Mouse (Mus musculus): Measurements from ENCODE around the gene Trappc4. TPM values are rescaled to one million over a fixed set of nuclear protein-coding genes. Genes with fewer than 3 reads are reported as not detected.
"Not testable (repeated sequence)": the region's sequence is repeated elsewhere in the genome, so short reads cannot be mapped to it uniquely, and the experiment has no call there.

The Trappc4 gene
- polyA plus RNA-seq, 1 experiment from 2014 or later: 243 TPM

DNA sequence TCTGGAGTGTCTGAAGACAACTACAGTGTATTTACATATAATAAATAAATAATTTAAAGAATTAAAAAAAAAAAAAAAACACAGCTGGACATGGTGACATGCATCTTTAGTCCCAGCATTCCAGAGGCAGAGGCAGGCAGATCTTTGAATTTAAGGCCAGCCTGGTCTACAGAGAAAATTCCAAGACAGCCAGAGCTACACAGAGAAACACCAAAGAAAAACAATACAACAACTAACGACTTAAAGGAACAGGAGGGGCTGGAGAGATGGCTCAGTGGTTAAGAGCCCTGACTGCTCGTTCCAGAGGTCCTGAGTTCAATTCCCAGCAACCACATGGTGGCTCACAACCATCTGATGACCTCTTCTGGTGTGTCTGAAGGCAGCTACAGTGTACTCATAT, 30.1 kb downstream of the Trappc4 start:
- H3K4me2 ChIP-seq; H3K27ac ChIP-seq; H3K4me3 ChIP-seq (replicated peaks); H3K9me3 ChIP-seq; H3K27me3 ChIP-seq; H3K9ac ChIP-seq; ATAC-seq (ENCODE audit: low FRiP score): not testable (repeated sequence)
- Histone ChIP-seq H3K4me1 (peaks cover 17% of the 10 kb centered on the region), H3K36me3 (replicated peaks) (peaks cover 12% of the 10 kb centered on the region)
- 85% methylated on average over 2 of the region's 2 CpGs for WGBS

DNA sequence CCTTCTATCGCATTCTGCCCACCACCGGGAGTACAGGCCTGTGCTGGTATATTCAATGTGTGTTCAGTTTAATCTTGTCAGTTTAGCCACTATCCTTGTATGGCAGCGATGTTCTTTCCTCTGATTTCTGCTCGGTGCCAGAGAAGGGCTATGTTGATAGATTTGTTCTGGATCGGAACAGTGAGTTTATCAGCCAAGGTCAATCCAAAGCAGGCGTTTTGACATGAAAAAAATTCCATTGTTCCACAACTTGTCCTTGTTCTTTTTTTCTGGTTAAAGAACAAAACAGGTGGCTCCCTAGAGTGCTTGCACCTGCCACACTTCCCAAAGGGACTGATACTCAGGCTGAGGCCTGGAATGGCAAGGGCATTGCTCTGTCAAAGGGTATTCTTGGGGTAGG, 31.3 kb downstream of the Trappc4 start:
- no peak overlapping the region for H3K4me2 ChIP-seq
- no peak overlapping the region for H3K27ac ChIP-seq
- 93% methylated on average over 6 of the region's 6 CpGs for WGBS
- no peaks in the 10 kb centered on the region for H3K9me3 ChIP-seq
- no peak overlapping the region for H3K4me3 ChIP-seq (replicated peaks)
- peaks cover under 1% of the 10 kb centered on the region; the same call in 1 of the 2 replicates for H3K36me3 ChIP-seq (replicated peaks)
- peaks cover 17% of the 10 kb centered on the region for H3K4me1 ChIP-seq
- H3K9ac ChIP-seq: no peak overlapping the region
- H3K27me3 ChIP-seq: no peaks in the 10 kb centered on the region
- no peak for ATAC-seq (ENCODE audit: low FRiP score)

DNA sequence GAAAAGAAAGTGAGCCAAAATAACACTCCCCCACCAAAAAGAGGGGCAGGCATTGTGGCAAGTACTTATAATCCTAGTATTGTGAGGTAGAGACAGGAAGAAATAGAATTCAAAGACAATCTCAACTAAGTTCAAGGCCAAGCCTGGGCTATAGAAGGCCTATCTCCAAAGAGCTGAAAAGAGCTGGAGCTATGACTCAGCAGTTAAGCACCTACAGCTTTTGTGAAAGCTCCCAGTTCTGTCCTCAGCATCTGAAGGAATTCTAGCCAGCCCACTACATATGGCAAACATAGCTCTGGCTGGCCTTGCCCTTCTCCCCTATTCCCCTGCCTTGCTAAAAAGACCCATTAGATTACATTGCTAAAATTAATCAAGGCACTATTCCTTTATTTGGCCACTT, 34.0 kb downstream of the Trappc4 start:
- H3K4me3 ChIP-seq (replicated peaks): no peak overlapping the region
- H3K9me3 ChIP-seq: no peaks in the 10 kb centered on the region
- no peak for ATAC-seq (ENCODE audit: low FRiP score)
- peaks cover 2% of the 10 kb centered on the region for H3K4me1 ChIP-seq
- H3K27me3 ChIP-seq: no peaks in the 10 kb centered on the region
- H3K4me2 ChIP-seq: no peak overlapping the region
- H3K27ac ChIP-seq: no peak overlapping the region
- H3K9ac ChIP-seq: no peak overlapping the region
- no peaks in the 10 kb centered on the region for H3K36me3 ChIP-seq (replicated peaks)

- no peak overlapping the region for H3K9ac ChIP-seq
- H3K36me3 ChIP-seq (replicated peaks): peaks cover 2% of the 10 kb centered on the region
- H3K27me3 ChIP-seq: no peaks in the 10 kb centered on the region
- H3K9me3 ChIP-seq: no peaks in the 10 kb centered on the region
- no peak overlapping the region for H3K27ac ChIP-seq
- no peak for ATAC-seq (ENCODE audit: low FRiP score)
- WGBS: 62% methylated on average over 3 of the region's 3 CpGs
- H3K4me3 ChIP-seq (replicated peaks): no peak overlapping the region
- H3K4me2 ChIP-seq: no peak overlapping the region
- peaks cover 9% of the 10 kb centered on the region for H3K4me1 ChIP-seq
Measured at GRCm38 (mm10) chr9:44364480-44364879, 42.9 kb downstream of the Trappc4 start.

- H3K4me2 ChIP-seq: peak overlapping the region; percentile 88
- peaks cover 24% of the 10 kb centered on the region for H3K36me3 ChIP-seq (replicated peaks)
- peak overlapping the region; percentile 66 for H3K27ac ChIP-seq
- ATAC-seq (ENCODE audit: low FRiP score): 0 out of 2 replicates have a peak, but pooled peaks have one; percentile 6
- peak overlapping the region; percentile 76 for H3K4me3 ChIP-seq (replicated peaks)
- H3K9ac ChIP-seq, H3K9me3 ChIP-seq, H3K4me1 ChIP-seq, H3K27me3 ChIP-seq: not testable (repeated sequence)
- 44% methylated on average over 4 of the region's 4 CpGs for WGBS
Measured at GRCm38 (mm10) chr9:44361931-44362330, 45.5 kb downstream of the Trappc4 start.

GRCm38 (mm10) chr9:44361190-44361917, 46.0 kb downstream of the Trappc4 start, which contains the start of gene Vps11:
Gene Vps11, minus strand, starts transcription at chr9:44361670.
- Histone ChIP-seq H3K4me3 (replicated peaks) (peak within 1 kb of the TSS; percentile 76), H3K27ac (peak within 1 kb of the TSS; percentile 66), H3K27me3 (no peaks in the 10 kb centered on the region), H3K36me3 (replicated peaks) (peaks cover 30% of the 10 kb centered on the region), H3K9ac (peak within 1 kb of the TSS; percentile 66), H3K9me3 (no peaks in the 10 kb centered on the region), H3K4me1 (peaks cover 9% of the 10 kb centered on the region), H3K4me2 (peak within 1 kb of the TSS; percentile 88)
- peak; percentile 95 for ATAC-seq (ENCODE audit: low FRiP score)
- WGBS: under 1% methylated on average over 44 of the region's 44 CpGs

- Histone ChIP-seq H3K4me2 (no peak overlapping the region), H3K36me3 (replicated peaks) (peaks cover 71% of the 10 kb centered on the region), H3K27me3 (no peaks in the 10 kb centered on the region), H3K27ac (no peak overlapping the region), H3K9ac (no peak overlapping the region), H3K9me3 (no peaks in the 10 kb centered on the region), H3K4me3 (replicated peaks) (no peak overlapping the region), H3K4me1 (peaks cover 9% of the 10 kb centered on the region)
- no peak for ATAC-seq (ENCODE audit: low FRiP score)
- 77% methylated on average over 4 of the region's 4 CpGs for WGBS
Measured at GRCm38 (mm10) chr9:44357207-44357606, 50.2 kb downstream of the Trappc4 start.

Small RNA genes within 50 kb of the gene (microRNA-seq; reads per million reads assigned to microRNA genes)
- not detected for gene Mir7085

Other genes with a start within 250 kb of the Trappc4 start
- gene Cbl, start 173.6 kb downstream of the Trappc4 start, polyA plus RNA-seq (2016; fragmentation: Nextera tagmentation; extraction: Ambion mirVana): 28.7 and 34.3 TPM in 2 replicates
- not detected in 2 replicates for gene Ccdc153, start 166.9 kb downstream of the Trappc4 start, polyA plus RNA-seq (2016; fragmentation: Nextera tagmentation; extraction: Ambion mirVana)
- 0.23 and 0.31 TPM in 2 replicates for gene Pdzd3, start 156.1 kb downstream of the Trappc4 start, polyA plus RNA-seq (2016; fragmentation: Nextera tagmentation; extraction: Ambion mirVana)
- gene Nlrx1, start 139.0 kb downstream of the Trappc4 start, polyA plus RNA-seq (2016; fragmentation: Nextera tagmentation; extraction: Ambion mirVana): 4.6 and 5.2 TPM in 2 replicates
- gene Abcg4, start 119.0 kb downstream of the Trappc4 start, polyA plus RNA-seq (2016; fragmentation: Nextera tagmentation; extraction: Ambion mirVana): 10.1 and 12.4 TPM in 2 replicates
- gene Hinfp, start 101.9 kb downstream of the Trappc4 start, polyA plus RNA-seq (2016; fragmentation: Nextera tagmentation; extraction: Ambion mirVana): 34.6 and 35.5 TPM in 2 replicates
- 16.5 and 16.9 TPM in 2 replicates for gene C2cd2l, start 87.3 kb downstream of the Trappc4 start, polyA plus RNA-seq (2016; fragmentation: Nextera tagmentation; extraction: Ambion mirVana)
- gene Dpagt1, start 81.6 kb downstream of the Trappc4 start, polyA plus RNA-seq (2016; fragmentation: Nextera tagmentation; extraction: Ambion mirVana): 38.9 and 39.3 TPM in 2 replicates
- gene H2afx, start 72.9 kb downstream of the Trappc4 start, polyA plus RNA-seq (2016; fragmentation: Nextera tagmentation; extraction: Ambion mirVana): 477 and 482 TPM in 2 replicates
- 107 and 115 TPM in 2 replicates for gene Hmbs, start 63.4 kb downstream of the Trappc4 start, polyA plus RNA-seq (2016; fragmentation: Nextera tagmentation; extraction: Ambion mirVana)
- gene Vps11, start 45.9 kb downstream of the Trappc4 start, polyA plus RNA-seq (2016; fragmentation: Nextera tagmentation; extraction: Ambion mirVana): 31.5 and 34.8 TPM in 2 replicates
- 26.7 and 35.8 TPM in 2 replicates for gene Hyou1, start 28.1 kb downstream of the Trappc4 start, polyA plus RNA-seq (2016; fragmentation: Nextera tagmentation; extraction: Ambion mirVana)
- gene Slc37a4, start 10.7 kb downstream of the Trappc4 start, polyA plus RNA-seq (2016; fragmentation: Nextera tagmentation; extraction: Ambion mirVana): 23.4 and 23.6 TPM in 2 replicates
- gene Rps25, start 461 bp downstream of the Trappc4 start, polyA plus RNA-seq (2016; fragmentation: Nextera tagmentation; extraction: Ambion mirVana): 1,477 and 1,540 TPM in 2 replicates
- gene Ccdc84, start 11.0 kb upstream of the Trappc4 start, polyA plus RNA-seq (2016; fragmentation: Nextera tagmentation; extraction: Ambion mirVana): 30.3 and 32.2 TPM in 2 replicates
- gene Foxr1, start 33.5 kb upstream of the Trappc4 start, polyA plus RNA-seq (2016; fragmentation: Nextera tagmentation; extraction: Ambion mirVana): not detected in 2 replicates
- 0.29 TPM in 1 of 2 replicates, not detected in the other for gene Upk2, start 47.4 kb upstream of the Trappc4 start, polyA plus RNA-seq (2016; fragmentation: Nextera tagmentation; extraction: Ambion mirVana)
- gene Bcl9l, start 75.2 kb upstream of the Trappc4 start, polyA plus RNA-seq (2016; fragmentation: Nextera tagmentation; extraction: Ambion mirVana): 10.6 and 10.7 TPM in 2 replicates
- 0.27 TPM in 1 of 2 replicates, not detected in the other for gene Cxcr5, start 154.3 kb upstream of the Trappc4 start, polyA plus RNA-seq (2016; fragmentation: Nextera tagmentation; extraction: Ambion mirVana)
- 22.8 and 24.4 TPM in 2 replicates for gene Ddx6, start 197.3 kb upstream of the Trappc4 start, polyA plus RNA-seq (2016; fragmentation: Nextera tagmentation; extraction: Ambion mirVana)

All from forebrain, embryonic 12.5 days (tissue).